In genomic region chr14:25208221-25209056, GRCm38 (mm10) we compare ENCODE assay signal across 11 mouse cellular contexts.
DNase-seq lines count a peak whose midpoint lies in the region; ATAC-seq and TF ChIP-seq lines count a peak whose summit lies in the region.
"Had no signal": no experiment of that assay in that cellular context is flagged by ENCODE, and none has a peak within 500 bp of the region (broad histone marks: within the 10 kb centered on the region; RNA-seq: fewer than 3 reads in every experiment).

No protein-coding gene starts in this region.

- intact Hi-C loops in heart, postnatal 10 days (cut with DNase I), result loop anchor here (10.0 kb wide), 1 partner anchor 356 kb away; no protein-coding TSS in a partner anchor

- no peaks in the 10 kb centered on the region for H3K27me3 ChIP-seq in heart, embryonic 12.5 days (replicated peaks)
- no peaks in the 10 kb centered on the region for H3K27me3 ChIP-seq in kidney, adult 2 months (replicated peaks; ENCODE audit: control insufficient read depth, insufficient read depth, low read length)
- H3K27me3 ChIP-seq in liver, embryonic 12.5 days (replicated peaks), result no peaks in the 10 kb centered on the region
- no peaks in the 10 kb centered on the region for H3K27me3 ChIP-seq in stomach, embryonic 14.5 days (ENCODE audit: control insufficient read depth, insufficient read depth, low read length)
- H3K27me3 ChIP-seq: heart, embryonic 15.5 days had no signal

- no peak overlapping the region for H3K4me2 ChIP-seq in heart, embryonic 12.5 days
- no peak overlapping the region for H3K4me2 ChIP-seq in liver, embryonic 12.5 days
- H3K4me2 ChIP-seq in stomach, embryonic 14.5 days (replicated peaks; ENCODE audit: low read depth, low read length), result no peak overlapping the region
- H3K4me2 ChIP-seq: heart, embryonic 15.5 days had no signal

- no peak overlapping the region for H3K4me3 ChIP-seq in heart, embryonic 12.5 days
- no peak overlapping the region for H3K4me3 ChIP-seq in kidney, adult 2 months (ENCODE audit: insufficient read depth, low read depth, low read length)
- H3K4me3 ChIP-seq in liver, embryonic 12.5 days, result no peak overlapping the region
- no peak overlapping the region for H3K4me3 ChIP-seq in stomach, embryonic 14.5 days (ENCODE audit: low read depth, low read length)
- H3K4me3 ChIP-seq: heart, embryonic 15.5 days had no signal

- peaks cover 21% of the 10 kb centered on the region for H3K4me1 ChIP-seq in heart, embryonic 12.5 days (replicated peaks)
- H3K4me1 ChIP-seq in kidney, adult 2 months (ENCODE audit: control insufficient read depth, insufficient read depth, low read length), result peaks cover 37% of the 10 kb centered on the region
- peaks cover 13% of the 10 kb centered on the region for H3K4me1 ChIP-seq in liver, embryonic 12.5 days
- peaks cover 7% of the 10 kb centered on the region; the same call in 1 of the 2 replicates for H3K4me1 ChIP-seq in stomach, embryonic 14.5 days (ENCODE audit: control insufficient read depth, insufficient read depth, low read length)

- no peak for ATAC-seq in heart, embryonic 12.5 days (ENCODE audit: insufficient number of reproducible peaks, low FRiP score)
- ATAC-seq in liver, embryonic 12.5 days, result peak; percentile 57
- ATAC-seq in stomach, embryonic 14.5 days (ENCODE audit: insufficient number of reproducible peaks, insufficient read depth, low FRiP score, low read depth), result 0 out of 2 replicates have a peak, but pooled peaks have one; percentile 37
- ATAC-seq: activated CD4-positive, CD25-positive, alpha-beta regulatory T cell, adult 4 months; midbrain, embryonic 16.5 days had no signal

- TF ChIP-seq POLR2A in kidney, adult 2 months (IDR thresholded peaks at IDR 0.05; ENCODE audit: low read depth, low read length), result no peak

- TF ChIP-seq CTCF in kidney, adult 2 months (conservative IDR thresholded peaks at IDR 0.05; ENCODE audit: insufficient read depth, insufficient read length, low read depth, low read length), result no peak

- no peak overlapping the region for H3K9ac ChIP-seq in heart, embryonic 12.5 days
- H3K9ac ChIP-seq in liver, embryonic 12.5 days, result no peak overlapping the region
- H3K9ac ChIP-seq in stomach, embryonic 14.5 days (replicated peaks; ENCODE audit: low read depth, low read length), result no peak overlapping the region
- H3K9ac ChIP-seq: heart, embryonic 15.5 days had no signal

- H3K36me3 ChIP-seq in heart, embryonic 12.5 days, result no peaks in the 10 kb centered on the region
- no peaks in the 10 kb centered on the region for H3K36me3 ChIP-seq in kidney, adult 2 months (ENCODE audit: control insufficient read depth, insufficient read depth, low read length)
- H3K36me3 ChIP-seq in liver, embryonic 12.5 days, result no peaks in the 10 kb centered on the region
- no peaks in the 10 kb centered on the region for H3K36me3 ChIP-seq in stomach, embryonic 14.5 days (ENCODE audit: control insufficient read depth, insufficient read depth, low read length)
- H3K36me3 ChIP-seq: heart, embryonic 15.5 days had no signal

- H3K27ac ChIP-seq in heart, embryonic 12.5 days (ENCODE audit: poor library complexity, severe bottlenecking), result no peak overlapping the region
- H3K27ac ChIP-seq in kidney, adult 2 months (ENCODE audit: insufficient read depth, low read depth, low read length), result peak overlapping the region; percentile 56
- H3K27ac ChIP-seq in liver, embryonic 12.5 days, result peak overlapping the region; percentile 41; the same call in 1 of the 2 replicates
- H3K27ac ChIP-seq in stomach, embryonic 14.5 days (ENCODE audit: low read length), result no peak overlapping the region
- H3K27ac ChIP-seq: heart, embryonic 15.5 days had no signal

- peak; percentile 40 to 56 for DNase-seq in heart, postnatal 10 days
- peak; percentile 98 for DNase-seq in kidney, adult 2 months
- DNase-seq in layer of hippocampus, adult 9-11 months, result no peak
- no peak for DNase-seq in urinary bladder, postnatal 36 days (ENCODE audit: low spot score in 2 of 2)
- DNase-seq in layer of hippocampus, adult 9-10 months (ENCODE audit: low spot score), result no peak

- H3K9me3 ChIP-seq in heart, embryonic 12.5 days (replicated peaks), result no peaks in the 10 kb centered on the region
- H3K9me3 ChIP-seq in liver, embryonic 12.5 days (replicated peaks), result no peaks in the 10 kb centered on the region
- no peaks in the 10 kb centered on the region for H3K9me3 ChIP-seq in stomach, embryonic 14.5 days (ENCODE audit: control insufficient read depth, low read depth, low read length)
- H3K9me3 ChIP-seq: heart, embryonic 15.5 days had no signal

- WGBS in heart, embryonic 12.5 days, result 74% methylated on average over 9 of the region's 9 CpGs
- WGBS in kidney, adult 2 months, result 21% methylated on average over 9 of the region's 9 CpGs
- WGBS in liver, embryonic 12.5 days (ENCODE audit: insufficient replicate concordance), result 55% methylated on average over 9 of the region's 9 CpGs
- WGBS in stomach, embryonic 14.5 days, result 50% methylated on average over 9 of the region's 9 CpGs

Comparison
In these comparisons a context has a peak if more than half of its experiments do, and no peak if none do; other contexts are left out.
1. DNase-seq: peak in heart, postnatal 10 days (2 of 2) and kidney, adult 2 months (single experiment); none in layer of hippocampus, adult 9-11 months (single experiment), urinary bladder, postnatal 36 days (0 of 2) and layer of hippocampus, adult 9-10 months (single experiment).
2. H3K27ac ChIP-seq: peak in kidney, adult 2 months (single experiment) and liver, embryonic 12.5 days (single experiment); none in heart, embryonic 12.5 days (single experiment) and stomach, embryonic 14.5 days (single experiment).